Mouse (Mus musculus) monocyte, adult 5-6 weeks (primary cell): ENCODE measurements around the gene Abtb2. TPM values are rescaled to one million over a fixed set of nuclear protein-coding genes. Genes with fewer than 3 reads are reported as not detected.

ENCODE experiments used
- ATAC-seq: fragments of 153-309, 156-312 bp; replicated peaks from 2 replicates; pipeline ENCODE4 v1.8.0; 2017; ENCODE audit warnings: mild to moderate bottlenecking; ENCODE audit not compliant: low TSS enrichment, insufficient number of reproducible peaks, severe bottlenecking, poor library complexity, low FRiP score
- total RNA-seq: library from RNA; stranded (forward); fragments of 200-1000, 200-491, 200-594 nt; gene quantifications from 3 replicates; pipeline ENCODE4 v1.2.3, GENCODE M21; 2017

Abtb2 gene
- total RNA-seq, 1 experiment from 2014 or later, result 6.0 TPM

GRCm38 (mm10) chr2:103677614-103678369 is 111.7 kb downstream of the Abtb2 start:
- no peak for ATAC-seq

DNA sequence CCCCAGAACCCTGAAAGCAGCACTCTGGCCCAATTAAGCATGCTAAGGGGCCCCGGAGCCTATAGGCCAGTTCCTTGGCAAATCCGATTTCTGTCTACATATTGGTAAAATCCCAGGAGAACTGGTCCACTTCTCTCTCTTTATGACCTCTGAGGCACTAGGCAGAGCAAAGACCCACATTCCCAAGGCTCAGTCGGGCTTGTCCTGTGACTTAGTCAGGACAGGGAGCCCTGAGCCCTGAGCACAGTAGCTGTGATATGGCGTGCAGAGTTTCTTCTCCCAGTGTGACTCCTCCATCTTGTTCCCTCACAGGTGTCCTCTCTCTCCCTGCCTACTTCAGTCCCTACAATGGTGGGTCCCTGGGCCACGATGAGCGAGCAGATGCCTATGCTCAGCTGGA is 112.3 kb downstream of the Abtb2 start:
- ATAC-seq, result no peak

GRCm38 (mm10) chr2:103680364-103681110 is 114.4 kb downstream of the Abtb2 start:
- no peak for ATAC-seq

DNA sequence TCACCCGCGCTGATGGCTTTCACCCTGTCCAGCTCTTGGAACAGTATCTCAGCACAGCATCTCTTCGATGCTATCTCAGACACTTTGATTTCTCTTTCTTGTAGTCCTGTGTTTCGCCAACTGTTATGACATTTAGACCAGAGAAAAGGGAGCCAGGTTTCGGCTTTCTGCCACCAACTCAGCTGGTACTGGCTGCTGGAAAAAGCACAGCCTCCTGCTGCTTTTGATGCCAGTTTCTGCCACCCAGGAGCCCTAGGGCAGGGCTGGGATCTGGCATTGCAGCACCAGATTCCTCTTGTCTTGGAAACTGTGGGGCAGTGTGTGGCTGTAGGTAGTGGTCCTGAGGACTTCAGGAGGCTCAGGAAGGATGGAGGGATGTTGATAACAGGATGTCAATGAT is 115.0 kb downstream of the Abtb2 start:
- no peak for ATAC-seq

GRCm38 (mm10) chr2:103682261-103682722 is 116.2 kb downstream of the Abtb2 start:
- no peak; the same call in 1 of the 2 replicates for ATAC-seq

- peak; percentile 67 for ATAC-seq
These were observed 116.9 kb downstream of the Abtb2 start for GRCm38 (mm10) chr2:103682927-103683442.

GRCm38 (mm10) chr2:103684431-103684830 is 118.3 kb downstream of the Abtb2 start:
- ATAC-seq, result no peak

DNA sequence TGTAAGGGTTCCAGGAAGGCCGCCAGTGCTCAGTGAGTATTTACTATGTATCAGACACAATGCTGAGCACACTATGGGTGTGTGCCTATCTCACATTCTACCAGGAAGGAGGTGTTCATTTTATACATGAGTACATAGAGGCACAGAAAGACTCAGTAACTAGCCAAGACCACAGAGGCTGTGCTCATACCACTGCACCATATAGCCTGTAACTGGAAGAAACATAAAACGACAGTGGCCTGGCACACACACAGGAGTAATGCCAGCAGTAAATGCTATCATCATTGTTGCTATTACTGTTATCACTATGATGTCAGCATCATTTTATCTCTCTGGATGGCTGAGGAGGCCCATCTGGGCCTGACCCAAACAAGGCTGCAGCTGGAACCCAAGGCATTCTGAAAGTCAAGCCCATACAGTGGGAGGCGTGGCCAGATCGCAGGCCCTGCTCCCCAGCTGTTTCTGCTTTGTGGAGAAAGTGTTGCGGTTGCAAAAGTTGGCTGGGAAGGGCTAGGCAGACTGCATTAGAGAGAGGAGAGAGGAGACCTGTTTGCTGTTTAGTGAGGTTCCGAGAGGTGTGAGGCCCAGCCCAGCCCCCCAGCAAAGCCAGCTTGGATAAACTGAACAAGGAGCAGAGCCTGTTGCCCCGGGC is 118.9 kb downstream of the Abtb2 start:
- no peak for ATAC-seq

- no peak for ATAC-seq
These were observed 119.5 kb downstream of the Abtb2 start for GRCm38 (mm10) chr2:103685581-103685980.

DNA sequence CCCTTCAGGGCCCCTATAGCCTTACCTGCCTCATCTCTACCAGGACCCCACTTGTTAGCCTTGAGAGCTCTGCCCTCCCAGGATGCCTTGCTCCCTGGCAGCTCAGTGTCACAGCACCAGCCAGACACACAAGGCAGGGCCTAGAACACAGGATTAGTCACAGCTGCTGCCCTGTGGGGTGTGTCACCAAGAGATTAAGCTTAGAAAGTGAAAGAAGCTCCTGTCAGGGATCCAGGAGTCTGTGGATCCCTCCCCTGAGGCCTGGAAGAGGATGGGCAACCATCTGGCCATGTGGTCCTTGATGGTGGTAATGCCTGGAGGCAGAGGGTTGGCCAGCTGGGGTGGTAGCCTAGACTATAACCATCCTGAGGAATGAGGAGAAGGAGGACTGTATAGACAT is 121.0 kb downstream of the Abtb2 start:
- no peak for ATAC-seq

DNA sequence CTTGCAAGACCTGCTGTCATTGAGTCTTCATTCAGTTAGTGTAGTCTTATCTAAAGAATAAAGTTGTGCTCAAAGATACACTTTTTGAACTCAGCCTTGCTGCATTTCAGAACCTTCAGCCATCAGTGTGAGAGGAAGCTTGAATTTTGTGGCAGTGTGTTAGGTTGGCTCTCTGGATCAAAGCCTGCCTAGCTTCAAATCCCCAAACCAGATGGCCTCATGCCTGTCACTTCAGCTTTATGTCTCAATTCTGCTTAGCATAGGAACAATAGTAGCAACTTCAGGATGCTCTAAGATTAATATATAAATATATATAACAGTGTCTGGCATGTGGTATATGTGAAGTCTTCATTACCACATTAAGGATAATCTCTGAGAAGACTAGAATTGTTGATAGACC is 121.8 kb downstream of the Abtb2 start:
- ATAC-seq, result no peak

DNA sequence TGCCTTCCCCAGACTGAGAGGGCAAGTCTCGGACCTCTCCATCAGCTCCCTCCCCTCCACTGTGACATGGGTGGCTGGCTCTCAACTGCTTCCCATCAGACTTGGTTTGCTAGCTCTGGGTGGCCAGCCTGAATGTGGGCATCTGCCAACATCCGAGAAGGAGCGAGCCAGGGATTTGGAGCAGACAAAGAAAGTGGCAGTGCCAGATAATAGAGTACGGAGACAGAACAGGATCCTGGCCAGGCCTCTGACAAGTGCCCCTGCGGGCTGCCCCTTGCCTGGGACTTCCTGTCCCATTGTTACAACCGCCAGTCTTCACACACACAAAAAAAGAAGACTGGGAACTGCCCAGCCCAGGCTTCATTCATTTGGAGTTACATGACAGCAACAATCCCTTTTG is 124.3 kb downstream of the Abtb2 start:
- no peak for ATAC-seq

- no peak for ATAC-seq
These were observed 124.7 kb downstream of the Abtb2 start for GRCm38 (mm10) chr2:103690828-103691227.

DNA sequence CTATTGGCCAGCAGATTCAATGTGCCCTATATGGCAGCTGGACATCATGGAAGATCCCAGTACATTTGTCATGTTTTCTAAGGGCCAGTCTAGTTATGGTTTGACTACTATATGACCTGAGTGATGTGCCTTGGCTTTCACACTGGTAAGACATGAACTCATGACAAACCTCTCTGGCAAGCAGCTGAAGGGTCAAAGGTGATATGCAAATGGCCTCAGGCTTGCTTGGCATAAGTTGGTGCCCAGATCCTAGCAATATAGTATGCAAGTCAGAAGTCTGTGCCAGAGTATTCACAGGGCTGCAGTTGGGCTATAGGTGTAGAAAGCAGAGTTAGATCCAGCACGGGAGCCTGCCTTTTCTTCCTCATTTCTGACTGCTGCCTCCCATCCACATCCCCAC is 125.2 kb downstream of the Abtb2 start:
- no peak for ATAC-seq

GRCm38 (mm10) chr2:103692810-103693209 is 126.7 kb downstream of the Abtb2 start:
- no peak for ATAC-seq

- no peak for ATAC-seq
These were observed 128.9 kb downstream of the Abtb2 start for GRCm38 (mm10) chr2:103694777-103695563.

DNA sequence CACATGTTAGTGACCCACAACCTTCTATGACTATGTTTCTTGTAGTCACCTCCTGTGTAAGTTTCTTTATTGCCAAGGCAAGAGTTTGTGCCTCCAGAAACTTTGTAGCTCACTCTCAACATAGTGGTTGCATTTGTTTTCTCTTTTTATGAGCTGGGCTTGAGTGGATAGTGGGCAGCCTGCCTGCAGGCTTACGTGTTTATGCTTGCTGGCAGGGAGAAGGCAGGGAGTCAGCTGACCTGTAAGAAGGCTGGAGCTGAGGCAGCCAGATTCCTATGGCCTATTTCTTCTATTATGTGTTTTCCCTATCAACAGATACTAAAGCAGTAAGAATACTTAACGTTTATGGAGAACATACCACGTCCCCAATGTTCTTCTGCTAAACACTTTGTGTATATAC is 130.1 kb downstream of the Abtb2 start:
- no peak for ATAC-seq

DNA sequence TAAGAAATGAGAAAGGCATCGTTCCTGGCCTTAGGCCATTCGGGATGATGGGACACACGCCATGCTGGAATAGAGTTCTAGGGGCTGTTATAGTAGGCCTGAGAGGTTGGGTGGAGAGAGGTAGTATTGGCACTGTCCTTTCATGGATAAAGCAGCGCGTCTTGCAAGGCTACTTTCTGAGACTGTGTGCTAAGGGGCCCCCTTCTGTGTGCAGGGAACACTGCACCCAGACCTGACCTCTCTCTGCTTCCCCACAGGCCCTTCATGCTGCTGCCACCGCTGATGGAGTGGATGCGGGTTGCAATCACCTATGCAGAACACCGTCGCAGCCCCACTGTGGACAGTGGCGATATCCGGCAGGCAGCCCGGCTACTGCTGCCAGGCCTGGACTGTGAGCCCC is 134.4 kb downstream of the Abtb2 start:
- no peak for ATAC-seq

DNA sequence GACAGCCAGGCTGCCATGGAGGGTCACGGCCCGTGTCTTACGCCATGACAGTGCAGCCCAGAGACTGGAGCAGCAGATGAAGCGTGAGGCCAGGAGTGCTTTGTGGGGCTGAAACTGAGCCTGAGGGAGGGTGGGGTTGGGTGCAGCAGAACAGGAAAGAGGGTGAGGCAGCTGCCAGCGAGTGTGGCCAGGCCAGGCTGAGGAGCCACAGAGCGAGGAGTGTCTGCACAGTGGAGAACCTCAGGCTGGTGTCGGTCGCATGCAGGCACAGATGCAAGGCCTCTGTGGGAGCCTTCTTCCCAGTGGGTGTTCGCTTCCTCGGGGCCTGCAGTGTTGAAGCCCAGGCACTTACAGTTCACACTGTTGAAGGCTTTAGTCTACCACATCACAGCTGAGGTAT is 137.2 kb downstream of the Abtb2 start:
- no peak for ATAC-seq
